Mouse (Mus musculus) thymus, adult 18-20 months (tissue): ENCODE measurements at regions not wholly inside any gene's neighbourhood (a gene's known extent, or its start where the extent isn't known, plus 50 kb on each side); places are given as distances from the start of the nearest gene placed in this dataset.
"Not testable (repeated sequence)": the region's sequence is repeated elsewhere in the genome, so short reads cannot be mapped to it uniquely, and the experiment has no call there.

Experiments used
- DNase-seq, 2 experiments: peaks; one replicate each; pipeline ENCODE4 v3.0.0; 2022; ENCODE audit warnings: mixed read lengths in 2 of 2

DNA sequence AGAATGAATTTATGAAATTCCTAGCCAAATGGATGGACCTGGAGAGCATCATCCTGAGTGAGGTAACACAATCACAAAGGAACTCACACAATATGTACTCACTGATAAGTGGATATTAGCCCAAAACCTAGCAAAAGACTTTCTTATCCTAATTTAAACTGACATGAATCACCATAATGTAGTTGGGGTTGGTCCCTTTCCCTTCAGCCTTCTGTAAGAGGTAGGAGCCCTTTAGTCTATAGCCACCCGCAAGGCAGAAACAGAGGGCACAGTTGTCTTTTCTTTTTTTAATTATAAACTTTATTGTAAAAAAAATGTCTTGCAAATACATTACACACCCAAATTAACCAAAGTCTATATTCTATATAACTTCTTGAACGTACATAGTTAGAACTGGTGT lies 81.3 kb downstream of the Ogfrl1 start:
- DNase-seq, result not testable (repeated sequence)

DNA sequence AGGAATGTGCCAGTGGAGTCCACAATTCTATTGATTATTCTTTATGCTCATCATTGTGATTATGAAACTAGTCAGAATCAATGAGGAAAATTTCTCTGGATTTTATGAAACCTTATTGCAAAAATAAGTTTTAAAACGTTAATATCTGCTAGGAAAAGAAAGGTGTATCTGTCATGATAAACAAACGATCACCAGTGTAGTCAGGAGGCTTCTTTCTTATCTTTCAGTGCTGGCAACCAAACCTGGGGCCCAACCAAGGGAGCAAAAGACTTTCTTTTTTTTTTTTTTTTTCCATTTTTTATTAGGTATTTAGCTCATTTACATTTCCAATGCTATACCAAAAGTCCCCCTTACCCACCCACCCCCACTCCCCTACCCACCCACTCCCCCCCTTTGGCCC lies 82.7 kb downstream of the Ogfrl1 start:
- DNase-seq, result not testable (repeated sequence)

DNA sequence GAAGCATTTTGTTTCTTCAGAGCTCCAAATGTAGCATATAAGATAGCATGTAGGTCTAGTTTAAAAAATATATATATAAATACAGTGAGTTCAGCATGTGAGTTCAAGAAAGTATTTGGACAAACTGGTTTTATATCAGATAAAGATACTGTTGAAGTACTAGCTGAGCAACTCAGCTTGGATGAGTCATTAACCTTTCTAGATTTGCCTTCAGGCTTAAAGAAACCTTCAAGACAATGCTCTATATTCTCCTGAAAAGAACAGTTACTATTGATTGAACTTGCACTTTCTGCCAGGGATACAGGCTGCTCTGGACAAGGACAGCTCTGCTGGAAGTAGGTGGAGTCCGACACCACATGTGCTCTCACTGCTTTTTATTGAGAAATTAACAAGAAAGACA lies 104.9 kb downstream of the Ogfrl1 start:
- DNase-seq, result no peak

DNA sequence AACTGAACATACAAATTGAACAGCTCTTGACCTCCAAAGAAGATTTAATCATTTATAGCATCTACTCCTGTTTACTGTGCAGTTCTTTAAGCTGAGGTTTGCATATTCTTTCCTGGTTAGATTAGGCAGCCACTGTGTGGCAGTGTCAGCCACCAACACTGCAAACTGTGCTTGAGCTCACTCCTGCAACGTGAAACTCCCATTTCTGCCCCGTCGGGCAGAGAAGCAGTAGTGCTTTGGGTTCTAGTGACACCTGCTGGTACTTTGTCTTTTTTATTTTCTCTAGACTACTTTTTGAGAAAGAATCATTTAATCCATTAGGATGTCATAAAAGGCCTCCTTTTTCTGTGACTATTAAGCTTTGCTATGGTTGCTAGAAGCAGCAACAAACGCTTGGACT lies 110.8 kb downstream of the Ogfrl1 start:
- DNase-seq, result no peak

DNA sequence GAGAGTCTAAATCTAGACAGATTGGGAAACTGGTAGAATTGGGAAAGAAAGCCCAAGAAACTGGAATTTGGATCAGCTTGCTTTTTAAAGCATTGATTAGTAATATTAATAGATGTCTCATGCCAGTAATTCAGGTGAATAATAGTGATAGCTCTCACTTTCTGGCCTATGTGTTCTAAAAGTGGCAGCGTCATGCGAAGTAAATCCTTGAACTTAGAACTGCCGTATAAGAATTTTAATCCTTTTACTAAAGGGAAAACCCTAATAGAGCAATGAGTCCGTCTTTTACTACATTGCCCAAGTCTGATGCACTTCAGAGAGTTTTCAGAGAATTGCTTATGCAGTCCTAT lies 114.7 kb downstream of the Ogfrl1 start:
- no peak for DNase-seq

DNA sequence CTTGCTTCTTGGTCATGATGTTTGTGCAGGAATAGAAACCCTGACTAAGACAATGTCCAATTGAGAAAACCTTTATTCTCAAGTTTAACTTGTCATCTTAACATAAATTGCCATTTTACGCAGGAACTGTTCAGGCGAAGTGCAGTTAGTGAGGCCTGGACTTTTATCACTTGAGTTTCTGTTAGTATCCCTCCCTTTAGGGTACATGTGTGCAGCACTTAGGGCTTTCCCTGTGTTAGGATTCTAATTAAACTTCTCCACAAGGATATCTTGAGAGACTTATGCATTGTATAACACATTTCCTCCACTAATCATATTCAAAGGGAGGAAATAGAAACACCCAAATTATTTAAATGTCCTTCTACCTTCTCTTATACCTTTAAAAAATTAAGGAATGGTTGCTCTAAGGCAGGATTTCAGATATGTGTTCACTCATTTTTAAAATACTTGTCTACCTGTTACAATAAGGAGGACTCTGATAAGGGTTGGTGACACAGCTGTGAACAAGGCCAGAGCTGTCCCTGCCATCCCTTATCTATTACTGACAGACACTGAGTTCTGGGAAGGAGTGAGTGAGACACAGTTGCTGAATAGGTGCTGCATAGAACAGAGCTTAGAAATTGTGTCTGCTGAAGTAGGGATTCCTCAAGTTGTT lies 115.2 kb downstream of the Ogfrl1 start:
- DNase-seq, result no peak

DNA sequence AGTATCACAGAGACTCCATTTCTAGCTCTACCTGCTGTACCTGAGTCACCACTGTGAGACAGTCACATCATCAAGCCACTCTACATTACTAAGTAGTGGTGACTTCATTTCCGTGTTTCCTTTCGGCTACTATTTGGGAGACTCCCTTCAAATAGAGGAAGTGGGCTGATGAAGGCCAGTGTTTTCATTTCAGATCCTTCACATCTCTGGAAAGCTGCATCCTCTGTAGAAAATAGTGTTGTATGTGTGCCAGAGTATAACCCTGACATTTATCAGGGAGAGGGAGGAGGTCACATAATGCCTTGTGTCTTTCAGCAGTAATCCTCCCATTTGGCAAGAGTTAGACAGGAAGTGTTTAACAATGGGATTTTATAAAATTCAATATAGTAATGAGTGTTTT lies 117.7 kb downstream of the Ogfrl1 start:
- no peak for DNase-seq

DNA sequence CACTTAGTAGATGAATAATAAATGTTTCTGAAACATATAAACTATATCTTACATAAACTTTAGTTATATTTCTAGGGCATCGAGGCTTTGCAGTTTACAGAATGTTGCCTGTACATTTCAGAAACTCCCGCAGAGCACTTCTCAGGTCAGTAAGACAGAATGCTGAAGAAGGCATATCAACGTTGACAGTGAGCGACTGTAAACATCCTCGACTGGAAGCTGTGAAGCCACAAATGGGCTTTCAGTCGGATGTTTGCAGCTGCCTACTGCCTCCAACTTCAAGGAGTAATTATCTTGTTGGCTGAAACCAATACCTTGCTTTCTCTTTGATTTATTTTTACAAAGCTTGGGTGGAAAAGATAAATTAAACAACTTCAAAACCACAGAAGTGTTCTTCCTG lies 125.5 kb downstream of the Ogfrl1 start:
- no peak for DNase-seq

DNA sequence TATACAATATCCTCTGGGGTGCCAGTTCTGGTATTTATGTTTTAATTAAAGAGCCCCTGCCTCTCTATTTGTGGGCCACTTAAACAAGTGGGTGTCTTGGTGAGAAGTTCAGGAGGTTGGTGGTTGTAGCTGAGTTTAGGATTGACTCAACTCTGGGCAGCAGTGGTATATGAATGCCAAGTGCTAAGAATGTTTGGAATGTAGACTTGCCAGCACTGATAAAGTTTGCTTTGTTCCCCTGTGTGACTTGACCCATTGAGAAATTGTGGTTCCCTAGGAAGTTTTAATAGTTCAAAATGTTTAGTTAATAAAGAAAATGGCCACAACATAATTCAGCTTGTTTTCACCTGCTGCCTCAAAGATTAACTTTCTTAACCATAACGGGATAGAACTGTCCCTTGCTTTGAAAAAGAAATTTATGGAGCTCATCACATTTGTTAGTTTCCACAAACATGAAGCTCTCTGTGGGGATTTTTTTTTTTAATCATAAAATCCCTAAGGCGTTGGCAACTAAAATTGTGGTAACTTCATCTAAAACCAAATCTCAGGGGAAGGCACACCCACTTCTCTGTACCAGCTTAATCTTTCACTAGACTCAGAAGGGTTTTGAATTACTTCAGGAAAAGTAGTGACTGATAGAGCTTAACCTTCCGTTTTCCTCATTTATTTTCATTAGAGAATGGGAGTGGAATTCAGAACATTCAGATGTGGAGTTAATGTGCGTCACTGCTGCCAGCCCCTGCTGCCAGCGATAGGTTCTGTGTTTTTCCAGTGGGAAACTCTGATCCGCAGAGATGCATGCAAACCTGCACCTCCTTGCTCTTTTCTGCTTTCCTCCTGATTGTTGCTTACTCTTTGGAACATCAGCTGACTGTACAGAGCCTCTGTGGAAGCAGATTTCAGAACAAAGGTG lies 126.4 kb downstream of the Ogfrl1 start:
- DNase-seq, result no peak

DNA sequence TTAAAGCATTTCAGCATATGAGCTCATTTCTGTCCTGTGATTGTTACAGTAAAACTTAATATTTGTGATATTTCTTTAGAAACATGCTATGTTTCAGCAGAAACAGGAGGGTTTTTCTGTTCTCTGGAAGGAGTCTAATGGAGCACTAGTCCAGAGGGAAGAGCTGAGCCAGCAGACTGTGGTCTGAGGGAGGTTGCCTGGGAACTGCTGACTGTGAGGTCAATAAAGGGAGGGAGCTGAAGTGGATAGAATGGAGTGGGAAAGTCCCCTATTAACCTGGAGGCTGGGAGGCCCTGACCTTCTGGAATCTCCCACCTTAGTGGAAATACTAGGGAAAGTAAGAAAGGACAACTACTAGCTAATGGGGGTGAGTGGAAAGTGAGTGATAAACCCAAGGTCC lies 129.5 kb downstream of the Ogfrl1 start:
- no peak for DNase-seq

DNA sequence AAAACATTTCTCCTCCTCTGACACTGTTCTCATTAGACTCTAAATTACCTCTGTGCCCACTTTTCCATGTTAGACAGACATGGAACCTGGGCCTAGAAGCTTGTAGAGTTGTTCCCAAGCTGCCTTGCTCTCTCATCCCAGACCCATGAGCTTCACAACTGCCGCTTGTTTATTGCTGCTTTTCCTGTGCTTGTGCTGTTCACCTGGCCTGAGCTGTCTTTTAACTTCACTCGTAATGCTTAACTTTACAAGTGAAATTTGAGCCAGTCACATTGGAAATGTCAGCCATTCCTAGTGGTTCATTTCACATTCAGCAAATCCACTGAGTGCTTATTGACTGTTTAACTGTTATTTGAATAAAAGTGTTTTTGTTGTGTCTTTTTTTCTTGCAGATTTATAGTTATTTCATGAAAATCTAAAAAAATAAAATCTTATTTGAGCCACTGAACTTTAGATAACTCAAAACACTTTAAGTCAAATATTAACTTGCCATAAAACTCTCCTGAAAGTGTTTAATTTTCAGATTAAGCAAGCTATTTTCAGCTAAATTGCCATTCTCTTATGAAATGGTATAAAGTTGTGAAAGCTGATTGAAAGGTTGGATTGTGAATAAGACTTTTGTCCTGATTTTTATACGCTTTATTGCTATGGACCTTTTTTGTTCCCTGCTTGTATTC lies 131.9 kb downstream of the Ogfrl1 start:
- no peak for DNase-seq

DNA sequence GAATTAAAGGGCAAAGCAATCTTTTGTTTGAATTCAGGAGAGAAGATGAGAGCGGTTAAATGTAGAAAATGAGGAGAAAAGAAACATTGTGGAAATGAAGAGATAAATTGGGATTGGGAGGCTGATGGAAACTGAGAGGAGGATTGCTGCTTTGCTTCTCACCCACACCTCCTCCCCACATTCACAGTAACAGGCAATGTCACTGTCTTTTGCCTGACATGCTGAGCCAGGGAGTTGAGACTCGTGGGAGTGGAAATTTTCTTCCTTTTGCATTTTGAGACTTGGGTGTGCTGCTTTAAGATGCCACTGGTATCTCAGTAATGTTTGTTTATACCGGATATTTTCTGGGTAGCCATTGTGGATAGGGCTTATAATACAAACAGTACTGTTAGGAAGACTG lies 133.3 kb downstream of the Ogfrl1 start:
- DNase-seq, result no peak

DNA sequence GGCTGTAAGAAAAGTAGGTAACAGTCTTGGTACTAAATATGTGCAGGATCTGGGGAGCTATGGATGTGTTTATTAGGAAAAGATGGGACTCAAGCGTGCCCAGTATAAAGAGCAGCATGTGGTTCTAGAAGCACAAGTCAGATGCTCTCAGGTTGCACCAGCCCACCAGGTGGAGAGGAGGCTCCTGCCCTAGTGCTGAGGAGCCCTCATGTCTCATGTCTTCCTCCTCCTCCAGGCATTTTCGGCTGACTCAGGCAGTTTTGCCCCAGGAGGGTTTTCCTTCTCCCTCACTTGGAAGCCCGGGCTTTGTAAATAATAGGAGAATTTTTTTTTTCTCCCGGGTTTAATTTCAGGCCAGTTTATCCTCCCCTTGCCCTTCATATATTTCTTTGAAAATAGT lies 133.8 kb downstream of the Ogfrl1 start:
- DNase-seq, result no peak

DNA sequence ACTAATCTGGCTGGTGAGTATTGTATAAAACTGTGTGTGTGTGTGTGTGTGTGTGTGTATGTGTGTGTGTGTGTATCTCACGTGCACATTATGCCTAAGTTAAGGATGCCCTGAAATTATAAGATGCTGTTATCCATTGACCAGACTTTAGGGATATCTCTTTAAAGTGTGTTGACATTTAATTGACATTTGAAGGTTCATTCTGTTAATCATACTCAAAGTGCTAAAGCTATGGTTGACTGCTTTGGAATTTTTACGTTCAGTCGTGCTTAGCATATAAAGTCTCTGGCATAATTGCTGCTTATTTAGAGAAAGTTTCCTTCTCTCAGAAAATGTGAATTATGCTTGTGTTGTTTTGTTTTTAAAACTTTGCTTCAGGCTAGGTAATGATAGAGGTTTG lies 135.9 kb downstream of the Ogfrl1 start:
- no peak for DNase-seq

DNA sequence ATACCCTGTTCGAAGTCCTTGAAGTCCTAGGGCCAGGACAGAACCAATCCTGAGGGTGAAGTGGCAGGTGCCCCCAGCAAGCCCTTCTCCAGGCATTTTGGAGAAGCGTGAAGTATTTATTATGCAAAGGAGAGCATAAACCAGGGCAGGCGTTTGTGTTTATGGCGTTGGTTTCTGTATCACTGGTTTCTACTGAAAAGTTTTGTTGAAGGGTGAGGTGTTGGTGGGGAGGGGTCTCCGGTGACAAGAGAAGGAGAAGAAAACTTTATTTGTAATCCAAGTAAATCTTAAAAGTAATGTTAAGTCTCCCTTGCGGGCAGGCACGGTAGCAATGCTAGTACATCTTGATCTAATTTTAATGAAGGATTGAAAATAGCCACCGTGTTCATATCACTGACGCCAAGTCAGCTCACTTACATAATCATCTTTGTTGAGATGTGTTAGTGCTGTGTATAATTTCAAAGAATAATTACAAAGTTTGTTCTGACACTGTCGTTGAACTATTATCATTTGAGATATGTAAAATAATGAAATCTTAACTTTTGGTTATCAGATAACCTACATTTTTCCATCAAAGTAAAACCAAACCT lies 140.2 kb downstream of the Ogfrl1 start:
- no peak for DNase-seq

DNA sequence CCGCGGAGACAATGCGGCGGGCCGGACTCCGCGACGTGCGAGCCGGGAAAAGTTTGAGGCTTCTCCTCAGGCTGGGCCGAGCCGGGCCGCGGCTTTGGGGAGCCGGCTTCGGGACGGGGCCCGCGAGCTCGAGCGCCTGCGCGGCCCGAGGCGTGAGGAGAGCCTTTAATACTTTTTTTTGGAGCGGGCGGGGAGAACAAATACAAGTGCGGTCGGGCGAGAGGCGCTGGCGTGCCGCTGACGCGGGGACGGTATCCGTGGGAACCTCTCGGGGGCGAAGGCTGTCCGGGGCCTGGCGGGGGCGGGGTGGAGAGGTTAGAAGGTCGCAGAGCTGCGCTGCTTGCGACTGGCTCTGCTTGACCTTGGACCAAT lies 141.0 kb downstream of the Ogfrl1 start:
- peak; percentile 13 for DNase-seq

DNA sequence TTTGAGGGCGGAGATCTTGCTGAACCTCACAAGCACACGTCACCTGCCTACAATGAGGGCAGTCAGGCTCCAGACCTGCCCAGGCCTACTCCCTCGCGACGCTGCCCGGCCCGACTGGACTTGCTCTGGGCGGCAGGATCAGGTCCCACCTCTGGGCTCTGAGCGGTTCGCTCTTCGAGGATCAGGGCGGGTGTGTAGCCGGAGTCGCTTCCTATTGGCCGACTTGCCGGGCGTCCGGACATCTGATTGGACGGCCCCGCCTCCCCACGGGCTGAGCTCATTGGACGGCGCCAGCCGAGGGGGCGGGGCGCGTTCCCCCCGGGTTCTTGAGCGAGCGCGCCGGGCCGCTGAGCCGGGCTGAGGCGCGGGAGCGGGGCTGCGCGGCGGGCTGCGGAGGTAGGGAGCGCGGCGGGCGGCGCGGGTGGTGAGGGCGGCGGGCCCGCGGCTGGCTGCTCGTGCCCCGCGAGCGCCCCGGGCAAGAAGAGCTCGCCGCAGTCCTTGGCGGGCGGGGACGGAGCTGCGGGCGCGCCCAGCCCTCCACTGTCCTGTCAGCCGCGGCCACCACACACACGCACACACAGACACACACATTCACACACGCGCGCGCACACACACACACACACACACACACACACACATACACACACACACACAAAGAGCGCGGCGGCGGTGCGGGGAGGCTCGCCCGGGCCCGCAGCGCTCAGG lies 141.5 kb downstream of the Ogfrl1 start:
- peak; percentile 67 to 68 for DNase-seq

DNA sequence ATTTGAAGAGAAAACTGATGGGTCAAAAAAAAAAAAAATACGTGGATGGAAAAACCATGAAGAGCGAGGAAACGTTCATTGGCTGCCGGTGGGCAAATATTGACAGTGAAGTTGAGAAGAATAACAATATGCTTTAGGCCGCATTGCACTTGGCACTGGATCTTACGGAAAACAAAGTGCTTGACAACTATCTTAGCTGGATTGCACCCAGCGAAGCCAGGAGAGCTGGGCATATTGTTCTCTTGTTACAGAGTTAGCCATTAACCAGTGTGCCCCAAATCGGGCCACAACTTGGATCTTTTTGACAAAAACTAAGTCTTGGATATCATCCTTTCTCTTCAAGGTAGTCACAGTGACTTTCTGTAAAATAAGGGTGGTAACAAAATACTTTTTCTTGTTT lies 143.3 kb downstream of the Ogfrl1 start:
- DNase-seq, result no peak

DNA sequence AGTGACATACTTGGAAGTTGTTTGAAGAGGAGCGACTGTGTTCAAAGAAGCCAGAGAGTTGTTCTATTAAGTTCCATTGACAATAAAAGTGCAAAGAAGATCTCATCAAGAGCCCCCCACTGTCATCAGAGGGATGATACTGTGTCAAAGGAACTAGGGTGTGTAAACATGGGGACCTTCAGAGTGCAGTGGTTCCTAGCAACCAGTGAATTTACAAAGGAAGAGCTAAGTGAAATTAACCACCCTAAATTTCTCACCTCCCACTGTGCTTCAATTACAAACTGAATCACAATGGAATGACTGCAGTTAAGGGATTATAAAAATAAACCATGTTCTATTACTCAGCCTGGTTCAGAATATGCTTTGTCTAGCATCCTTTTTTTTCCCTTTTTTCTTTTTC lies 129.5 kb upstream of the 4933415F23Rik start:
- DNase-seq, result no peak

DNA sequence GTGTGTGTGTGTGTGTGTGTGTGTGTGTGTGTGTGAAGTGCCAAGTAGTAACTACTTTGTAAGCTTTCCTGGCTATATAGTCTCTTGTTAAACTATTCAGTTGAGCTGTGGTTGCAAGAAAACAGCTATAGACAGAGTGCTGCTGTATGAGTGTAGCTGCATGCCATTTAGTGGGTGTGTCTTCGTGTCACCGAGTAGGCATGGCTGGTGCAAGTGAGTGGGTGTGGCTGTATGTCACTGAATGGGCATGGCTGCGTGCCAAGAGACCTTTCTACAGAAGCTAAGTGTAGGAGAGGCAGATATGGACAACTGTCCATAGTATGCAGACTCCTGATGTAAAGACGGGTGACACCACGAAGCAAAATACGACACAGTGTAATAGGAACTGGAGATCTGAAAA lies 126.4 kb upstream of the 4933415F23Rik start:
- DNase-seq, result no peak

DNA sequence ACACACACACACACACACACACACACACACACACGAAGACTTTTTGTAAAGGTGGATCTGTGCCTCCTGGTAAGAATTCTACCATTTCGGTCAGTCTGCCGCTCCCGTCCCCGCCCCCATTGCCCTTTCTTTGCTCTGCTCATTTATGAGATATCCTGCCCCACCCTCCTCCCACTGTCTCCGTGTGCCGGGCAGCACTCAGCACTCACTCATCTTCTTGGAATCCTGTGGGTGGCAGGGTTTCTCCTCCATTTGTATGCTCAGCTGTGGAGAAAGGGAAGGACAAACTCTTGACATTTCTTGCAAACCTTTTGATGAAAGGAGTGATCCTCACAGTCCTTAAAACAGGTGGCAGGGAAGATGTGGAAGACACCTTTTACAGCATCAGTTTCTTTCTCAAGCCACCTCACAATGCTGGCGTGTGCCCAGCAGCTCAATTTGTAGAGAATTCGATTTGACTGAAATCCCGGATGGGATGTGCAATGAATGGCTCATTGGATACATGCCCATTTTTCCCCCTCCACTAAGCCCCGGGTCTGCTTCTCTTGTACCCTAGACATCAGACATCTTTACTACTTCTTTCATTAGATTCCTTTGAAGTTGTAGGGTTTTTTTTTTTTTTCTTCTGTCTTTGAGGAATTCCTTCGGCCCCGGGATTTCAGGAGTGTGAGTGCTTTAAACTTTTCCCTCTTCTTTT lies 112.6 kb upstream of the 4933415F23Rik start:
- DNase-seq, result no peak

DNA sequence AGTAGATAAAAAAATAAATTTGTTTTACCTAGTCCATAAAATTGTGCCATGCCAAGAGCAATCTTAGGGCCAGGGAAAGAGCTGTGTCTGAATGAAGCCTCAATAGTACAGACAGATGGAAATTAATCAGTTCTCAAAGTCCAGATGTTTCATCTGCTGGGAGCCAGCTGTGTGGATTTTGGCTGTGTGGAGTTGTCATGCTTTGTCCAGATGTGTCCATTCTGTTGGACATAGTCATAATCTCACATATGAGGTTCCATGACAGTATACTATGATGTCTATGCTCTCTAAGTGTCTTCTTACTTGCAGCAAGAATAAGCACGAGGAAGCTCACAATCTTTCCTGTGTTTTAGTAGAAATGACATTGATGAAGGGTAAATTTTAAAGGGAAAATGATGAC lies 105.8 kb upstream of the 4933415F23Rik start:
- DNase-seq, result no peak
